Mouse (Mus musculus): ENCODE results near the gene Ocel1. TPM values are rescaled to one million over a fixed set of nuclear protein-coding genes. Genes with fewer than 3 reads are reported as not detected.

Ocel1 gene
- 20.8 TPM for polyA plus RNA-seq (2017; shearing (Covaris generic))

DNA sequence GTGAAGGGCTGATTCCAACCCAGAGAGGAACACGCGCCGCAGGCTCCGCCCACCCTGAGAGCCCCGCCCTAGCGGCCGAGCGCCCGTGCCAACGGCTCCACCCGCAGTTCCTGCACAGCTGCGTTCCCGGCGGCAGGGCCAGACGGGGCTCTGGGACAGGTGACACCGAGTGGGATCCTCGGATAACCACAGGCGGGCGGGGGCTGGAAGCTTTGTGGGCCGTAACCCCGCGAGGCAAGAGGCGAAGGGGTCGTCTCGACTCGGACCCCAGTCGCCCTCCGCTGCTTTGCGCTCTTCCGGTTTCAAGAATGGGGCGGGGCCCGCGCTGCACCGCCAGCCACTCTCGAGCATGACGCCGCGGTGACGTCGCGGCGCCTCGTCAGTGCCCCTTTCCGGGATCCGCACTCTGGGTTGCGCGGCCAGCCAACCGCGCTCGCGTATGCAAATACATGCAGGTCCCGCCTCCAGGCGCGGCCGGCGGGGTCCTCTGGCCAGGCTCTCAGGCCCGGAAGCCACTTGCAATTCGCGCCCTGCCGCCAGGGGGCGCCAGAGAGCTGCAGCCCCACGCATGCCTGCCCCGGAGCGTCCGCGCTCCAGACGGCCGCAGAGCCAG is at the start of gene Ocel1:
Ocel1 (plus strand) TSS at position 63 of the 613 bp plus-strand sequence.

DNA sequence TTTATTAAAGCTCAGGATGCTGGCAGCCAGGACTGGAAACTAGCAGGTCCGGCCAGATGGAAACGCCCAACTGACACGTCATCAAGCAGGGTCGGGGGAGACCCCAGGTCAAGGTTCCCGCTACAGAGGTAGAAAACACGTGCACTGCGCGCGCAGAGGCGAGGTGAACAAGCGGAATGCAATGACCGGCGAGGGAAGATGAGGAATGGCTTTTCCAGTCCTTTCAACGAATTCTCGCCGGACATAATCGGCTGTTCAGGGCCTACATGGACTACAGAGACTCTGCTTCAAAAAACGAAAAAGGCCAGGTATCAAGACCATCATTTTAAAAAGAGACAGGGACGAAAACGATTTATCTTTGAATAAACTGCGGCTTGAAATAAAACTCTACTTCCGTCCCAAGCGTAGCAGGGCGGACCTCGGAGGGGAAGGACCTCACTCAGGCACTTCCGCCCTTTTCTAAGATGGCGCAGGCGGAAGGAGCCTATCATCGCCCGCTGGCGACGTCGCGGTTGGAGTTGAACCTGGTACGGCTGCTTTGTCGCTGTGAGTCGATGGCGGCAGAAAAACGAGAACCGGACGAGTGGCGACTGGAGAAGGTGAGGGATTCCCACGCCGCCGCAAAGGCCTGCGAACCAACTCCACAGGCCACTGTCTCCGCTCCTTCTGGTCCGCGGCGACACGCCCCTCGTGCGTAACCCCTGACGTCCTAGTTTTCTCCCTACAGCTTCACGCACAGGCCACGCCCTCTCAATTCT is 4.1 kb upstream of the Ocel1 start, which contains the start of gene Use1:
Use1 (plus strand) TSS at position 78 of the 758 bp plus-strand sequence.

DNA sequence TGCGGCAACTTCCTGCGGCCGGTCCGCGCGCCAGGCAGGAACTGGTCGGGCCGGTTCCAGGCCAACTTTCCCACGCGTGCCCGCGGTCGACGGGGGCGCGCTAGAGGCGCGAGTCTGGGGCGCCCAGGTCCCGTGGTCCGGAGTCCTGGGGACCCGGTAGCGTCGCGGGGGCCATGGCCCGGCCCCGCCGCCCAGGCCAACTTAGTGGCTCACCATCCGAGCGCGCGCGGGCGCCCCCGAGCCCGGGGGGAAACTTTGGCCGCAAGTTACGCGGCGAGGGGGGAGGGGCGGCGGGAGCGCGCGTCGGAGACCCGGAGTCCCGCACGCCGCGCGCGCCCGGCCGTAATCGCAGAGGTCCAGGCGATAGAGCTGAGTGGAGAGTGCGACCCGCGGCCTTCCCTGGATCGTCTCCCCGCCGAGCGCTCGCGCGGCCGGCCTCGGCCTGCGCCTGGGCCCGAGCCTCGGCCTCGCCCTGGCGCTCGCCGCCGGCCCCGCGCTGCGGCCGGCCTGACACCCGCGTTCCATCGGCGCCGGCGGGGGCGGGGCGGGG is 10.4 kb downstream of the Ocel1 start, which contains the start of gene Nr2f6:
Nr2f6 (minus strand) TSS at position 540 of the 550 bp plus-strand sequence.

DNA sequence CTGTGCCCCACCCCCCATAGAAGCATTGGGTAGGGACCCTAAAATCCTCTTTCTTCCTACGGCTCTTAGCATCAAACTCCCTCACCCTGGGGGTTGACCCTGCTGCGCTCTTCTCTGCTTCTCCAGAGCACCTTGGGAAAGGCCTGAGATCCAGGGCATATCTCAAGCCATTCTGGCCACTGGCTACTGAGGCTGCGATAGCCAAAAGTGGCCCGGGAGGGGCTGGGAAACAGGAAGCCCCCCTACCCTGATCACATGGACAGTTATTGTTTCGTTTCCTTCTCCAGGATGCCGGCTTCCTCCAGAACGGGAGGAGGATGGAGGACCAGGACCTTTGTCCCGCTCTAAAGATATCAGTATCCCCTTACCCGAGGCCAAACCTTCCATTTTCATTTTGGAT is 24.5 kb downstream of the Ocel1 start, which contains the start of gene Ushbp1:
Ushbp1 (minus strand) TSS at position 174 of the 400 bp plus-strand sequence.

DNA sequence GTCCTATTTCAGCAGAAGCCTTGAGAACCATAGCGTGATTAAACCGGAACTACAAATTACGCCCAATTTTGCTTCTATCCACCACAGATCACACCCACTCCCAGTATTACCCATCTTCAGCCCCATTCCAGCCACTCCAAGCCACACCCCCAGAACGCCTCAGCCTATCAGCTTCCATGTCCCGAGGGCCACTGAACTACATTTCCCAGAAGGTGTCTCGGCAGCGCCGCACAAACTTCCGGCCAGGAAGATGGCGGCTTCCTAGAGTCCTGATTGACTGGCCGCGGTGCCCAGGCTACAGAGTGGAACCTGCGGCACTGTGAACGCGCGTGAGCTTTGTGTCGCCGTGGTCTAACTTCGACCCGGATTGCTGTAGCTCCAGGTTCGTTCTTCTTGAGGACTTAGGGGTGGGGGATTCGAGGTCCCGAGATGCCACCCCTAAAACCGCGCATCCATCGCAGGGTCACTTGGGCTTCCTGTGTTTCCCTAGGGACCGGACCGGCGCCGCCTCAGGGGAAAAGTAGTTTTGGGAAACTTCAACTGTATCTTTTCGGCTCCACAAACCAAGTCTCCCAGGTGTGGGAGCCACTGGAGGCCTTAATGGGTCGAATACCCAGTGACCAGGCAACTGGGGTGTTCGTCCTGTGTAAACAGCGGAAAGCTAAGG is 25.7 kb downstream of the Ocel1 start, which contains the start of gene Babam1:
Babam1 (plus strand) TSS at position 223 of the 667 bp plus-strand sequence.

DNA sequence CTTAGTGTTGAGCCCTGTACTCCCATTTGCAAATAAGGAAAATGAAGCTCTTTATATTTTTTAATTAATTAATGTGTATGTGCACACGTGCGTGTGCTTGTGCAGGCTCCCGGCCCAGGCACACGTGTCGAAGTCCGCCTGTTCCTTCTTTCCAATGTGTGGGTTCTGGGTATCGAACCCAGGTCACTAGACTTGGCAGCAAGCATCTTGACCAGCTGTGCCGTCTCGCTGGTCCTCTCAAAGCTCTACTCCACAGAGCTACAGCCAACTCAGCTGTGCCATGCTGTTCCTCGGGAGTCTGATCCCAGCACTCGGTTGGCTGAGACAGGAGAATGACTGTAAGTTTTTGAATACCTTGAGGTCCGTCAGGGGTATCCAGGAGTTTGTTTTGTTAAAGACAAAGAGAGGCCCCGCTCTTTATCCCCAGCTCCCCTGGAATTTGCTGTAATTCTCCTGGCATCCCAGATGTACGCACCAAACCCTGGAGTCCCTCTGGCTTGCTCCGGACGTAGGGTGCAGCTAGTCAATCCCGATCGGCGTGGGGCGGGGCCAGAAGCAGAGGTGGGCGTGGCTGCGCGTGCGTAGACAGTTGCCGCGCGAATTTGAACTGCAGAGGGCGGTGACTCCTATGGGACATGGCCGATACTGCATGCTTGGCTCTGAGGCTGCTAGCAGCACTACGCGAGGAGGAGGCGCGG is 34.5 kb downstream of the Ocel1 start, which contains the start of gene Ankle1:
Ankle1 (plus strand) TSS at position 610 of the 698 bp plus-strand sequence.

Other genes with a start within 250 kb of the Ocel1 start
- gene Myo9b, start 98.6 kb upstream of the Ocel1 start, polyA plus RNA-seq (2017; shearing (Covaris generic)), result 70.3 TPM
- gene Haus8, start 98.4 kb upstream of the Ocel1 start, polyA plus RNA-seq (2017; shearing (Covaris generic)), result 16.4 TPM
- gene Use1, start 4.5 kb upstream of the Ocel1 start, polyA plus RNA-seq (2017; shearing (Covaris generic)), result 205 TPM
- gene Nr2f6, start 10.7 kb downstream of the Ocel1 start, polyA plus RNA-seq (2017; shearing (Covaris generic)), result 7.0 TPM
- gene Ushbp1, start 24.5 kb downstream of the Ocel1 start, polyA plus RNA-seq (2017; shearing (Covaris generic)), result 0.09 TPM
- 70.4 TPM for gene Babam1, start 25.6 kb downstream of the Ocel1 start, polyA plus RNA-seq (2017; shearing (Covaris generic))
- 0.52 TPM for gene Ankle1, start 34.7 kb downstream of the Ocel1 start, polyA plus RNA-seq (2017; shearing (Covaris generic))
- 103 TPM for gene Abhd8, start 92.4 kb downstream of the Ocel1 start, polyA plus RNA-seq (2017; shearing (Covaris generic))
- gene Mrpl34, start 93.7 kb downstream of the Ocel1 start, polyA plus RNA-seq (2017; shearing (Covaris generic)), result 23.3 TPM
- gene Dda1, start 97.9 kb downstream of the Ocel1 start, polyA plus RNA-seq (2017; shearing (Covaris generic)), result 138 TPM
- 15.7 TPM for gene Ano8, start 114.7 kb downstream of the Ocel1 start, polyA plus RNA-seq (2017; shearing (Covaris generic))
- 4.0 TPM for gene Gtpbp3, start 116.8 kb downstream of the Ocel1 start, polyA plus RNA-seq (2017; shearing (Covaris generic))
- not detected for gene Plvap, start 140.5 kb downstream of the Ocel1 start, polyA plus RNA-seq (2017; shearing (Covaris generic))
- gene Ccdc194, start 154.4 kb downstream of the Ocel1 start, polyA plus RNA-seq (2017; shearing (Covaris generic)), result not detected
- 73.2 TPM for gene Bst2, start 166.2 kb downstream of the Ocel1 start, polyA plus RNA-seq (2017; shearing (Covaris generic))
- gene Mvb12a, start 171.6 kb downstream of the Ocel1 start, polyA plus RNA-seq (2017; shearing (Covaris generic)), result 58.6 TPM
- 5.7 TPM for gene Tmem221, start 187.6 kb downstream of the Ocel1 start, polyA plus RNA-seq (2017; shearing (Covaris generic))
- gene Nxnl1, start 195.3 kb downstream of the Ocel1 start, polyA plus RNA-seq (2017; shearing (Covaris generic)), result 0.50 TPM
- gene Slc27a1, start 197.6 kb downstream of the Ocel1 start, polyA plus RNA-seq (2017; shearing (Covaris generic)), result 18.4 TPM
- gene Pgls, start 220.9 kb downstream of the Ocel1 start, polyA plus RNA-seq (2017; shearing (Covaris generic)), result 79.8 TPM
- gene Fam129c, start 226.3 kb downstream of the Ocel1 start, polyA plus RNA-seq (2017; shearing (Covaris generic)), result 4.3 TPM
- 30.8 TPM for gene Colgalt1, start 239.7 kb downstream of the Ocel1 start, polyA plus RNA-seq (2017; shearing (Covaris generic))

All from effector memory CD4-positive, alpha-beta T cell, adult 5 months (primary cell).